Mouse (Mus musculus): ENCODE measurements around the gene Paics. TPM values are rescaled to one million over a fixed set of nuclear protein-coding genes. Genes with fewer than 3 reads are reported as not detected.
"Not testable (repeated sequence)": the region's sequence is repeated elsewhere in the genome, so short reads cannot be mapped to it uniquely, and the experiment has no call there.

Gene Paics
- total RNA-seq, 2 experiments from 2014 or later, result 135 to 144 TPM

GRCm38 (mm10) chr5:76950343-76951105 is 583 bp upstream of the Paics start:
- DNase-seq (ENCODE audit: low spot score), result no peak

- no peak for DNase-seq (ENCODE audit: low spot score)
Measured at GRCm38 (mm10) chr5:76952112-76953040, 1.3 kb downstream of the Paics start.

GRCm38 (mm10) chr5:76953794-76954193 is 2.7 kb downstream of the Paics start:
- DNase-seq (ENCODE audit: low spot score), result no peak

- DNase-seq (ENCODE audit: low spot score), result no peak
Measured at GRCm38 (mm10) chr5:76954271-76954900, 3.3 kb downstream of the Paics start.

GRCm38 (mm10) chr5:76955474-76955873 is 4.4 kb downstream of the Paics start:
- no peak for DNase-seq (ENCODE audit: low spot score)

- DNase-seq (ENCODE audit: low spot score), result no peak
Measured at GRCm38 (mm10) chr5:76957954-76958353, 6.8 kb downstream of the Paics start.

GRCm38 (mm10) chr5:76959587-76959986 is 8.5 kb downstream of the Paics start:
- no peak for DNase-seq (ENCODE audit: low spot score)

GRCm38 (mm10) chr5:76962545-76962944 is 11.4 kb downstream of the Paics start:
- no peak for DNase-seq (ENCODE audit: low spot score)

GRCm38 (mm10) chr5:76964651-76965050 is 13.5 kb downstream of the Paics start:
- DNase-seq (ENCODE audit: low spot score), result no peak

GRCm38 (mm10) chr5:76969250-76969649 is 18.1 kb downstream of the Paics start:
- no peak for DNase-seq (ENCODE audit: low spot score)

- DNase-seq (ENCODE audit: low spot score), result not testable (repeated sequence)
Measured at GRCm38 (mm10) chr5:76971115-76971514, 20.0 kb downstream of the Paics start.

- no peak for DNase-seq (ENCODE audit: low spot score)
Measured at GRCm38 (mm10) chr5:76973488-76973887, 22.4 kb downstream of the Paics start.

- no peak for DNase-seq (ENCODE audit: low spot score)
Measured at GRCm38 (mm10) chr5:76974207-76974553, 23.1 kb downstream of the Paics start.

GRCm38 (mm10) chr5:76974554-76975285 is 23.6 kb downstream of the Paics start, which contains the start of gene Srp72:
Gene Srp72 (plus strand): TSS chr5:76974683.
- peak; percentile 83 for DNase-seq (ENCODE audit: low spot score)

- no peak for DNase-seq (ENCODE audit: low spot score)
Measured at GRCm38 (mm10) chr5:76975736-76976135, 24.6 kb downstream of the Paics start.

GRCm38 (mm10) chr5:76984015-76984414 is 32.9 kb downstream of the Paics start:
- no peak for DNase-seq (ENCODE audit: low spot score)

GRCm38 (mm10) chr5:76990789-76991188 is 39.7 kb downstream of the Paics start:
- DNase-seq (ENCODE audit: low spot score), result no peak

GRCm38 (mm10) chr5:76993174-76993814 is 42.2 kb downstream of the Paics start:
- no peak for DNase-seq (ENCODE audit: low spot score)

- DNase-seq (ENCODE audit: low spot score), result peak; percentile 50
Measured at GRCm38 (mm10) chr5:76998416-76998815, 47.3 kb downstream of the Paics start.

GRCm38 (mm10) chr5:77001192-77001591 is 50.1 kb downstream of the Paics start:
- no peak for DNase-seq (ENCODE audit: low spot score)
